Mouse (Mus musculus): ENCODE results near the gene Khdc1b.

DNA sequence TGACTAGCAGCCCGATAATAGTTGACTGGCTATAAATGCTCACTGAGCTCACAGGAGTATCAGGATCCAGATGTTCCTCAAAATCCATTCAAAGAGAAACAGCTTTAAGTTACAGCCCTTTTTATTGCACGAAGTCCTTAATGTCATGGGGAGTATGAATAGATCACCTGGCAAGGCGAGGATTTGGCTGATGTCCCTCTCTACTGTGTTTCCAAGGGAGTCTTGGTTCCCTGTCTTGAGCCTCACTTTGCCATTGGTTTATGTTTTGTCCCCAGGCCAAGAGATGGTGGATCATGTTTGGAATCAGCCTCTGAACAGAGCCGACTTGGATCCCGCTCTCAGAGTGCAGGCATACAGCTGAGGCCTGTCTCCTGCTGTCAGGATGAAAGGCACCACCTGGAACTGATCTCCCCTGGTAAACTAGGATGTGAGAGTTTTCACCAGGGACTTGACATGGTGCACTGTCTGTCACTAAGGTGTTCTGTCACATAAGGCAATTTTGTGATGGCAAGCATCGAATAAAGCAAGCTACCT lies 7.8 kb downstream of the Khdc1b start:
- TF ChIP-seq CTCF (IDR thresholded peaks at IDR 0.05; ENCODE audit: insufficient read depth, low read depth, low read length) = no peak
- TF ChIP-seq POLR2A (IDR thresholded peaks at IDR 0.05; ENCODE audit: insufficient read depth, low read depth, low read length) = no peak

Data from olfactory bulb, adult 2 months (tissue).